Mouse (Mus musculus) spleen, adult 2 months (tissue): Measurements from ENCODE around the gene Perm1.

Experiments used
- CTCF ChIP-seq: fragments of 200-500 bp; IDR thresholded peaks from 2 replicates; pipeline ENCODE4 v1.5.1; 2011; ENCODE audit warnings: mild to moderate bottlenecking, inconsistent platforms; ENCODE audit not compliant: insufficient read depth, insufficient read length, insufficient replicate concordance; ENCODE audit errors: extremely low read depth
- POLR2A ChIP-seq: fragments of 200-500 bp; IDR thresholded peaks from 2 replicates; pipeline ENCODE4 v1.6.1; 2011; ENCODE audit warnings: low read depth, low read length, inconsistent platforms

DNA sequence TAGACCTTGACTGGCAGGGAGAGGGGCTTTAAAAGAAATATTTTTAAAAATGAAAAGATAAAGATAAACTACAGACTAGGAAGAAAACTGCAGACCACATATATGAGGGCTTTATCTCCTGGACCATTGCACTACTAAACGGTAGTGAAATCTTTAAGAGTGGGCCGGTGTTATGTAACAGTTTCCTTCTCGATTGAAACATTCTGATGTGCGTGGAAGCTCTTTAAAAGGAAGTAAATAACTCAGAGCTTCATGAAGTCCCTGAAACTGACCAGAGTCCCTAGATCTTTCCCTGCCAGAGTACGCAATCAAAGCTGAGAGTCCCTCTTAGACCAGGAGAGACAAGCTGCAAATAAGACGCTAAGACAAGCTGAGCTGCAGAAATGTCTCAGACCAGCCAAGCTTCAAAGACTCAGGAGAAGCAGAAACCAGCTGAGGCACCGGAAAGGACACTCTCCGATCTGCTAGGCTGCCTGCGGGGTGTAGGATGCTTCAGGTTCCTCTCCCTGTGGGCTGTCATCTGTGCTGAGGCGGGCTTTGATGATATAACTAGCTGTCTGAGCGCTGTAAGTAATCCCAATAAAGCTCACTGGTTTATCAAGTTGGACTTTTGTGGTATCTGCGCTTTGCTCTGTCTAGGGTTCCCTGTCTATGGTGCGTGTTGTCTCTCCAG lies 5.6 kb upstream of the Perm1 start:
- no peak for TF ChIP-seq POLR2A
- no peak for TF ChIP-seq CTCF
